Mouse (Mus musculus): ENCODE measurements around the gene Gimap4.

Gene Gimap4

GRCm38 (mm10) chr6:48704146-48704545 is 19.8 kb downstream of the Gimap4 start:
- no peak for DNase-seq

GRCm38 (mm10) chr6:48706130-48706529 is 21.8 kb downstream of the Gimap4 start:
- no peak for DNase-seq

DNA sequence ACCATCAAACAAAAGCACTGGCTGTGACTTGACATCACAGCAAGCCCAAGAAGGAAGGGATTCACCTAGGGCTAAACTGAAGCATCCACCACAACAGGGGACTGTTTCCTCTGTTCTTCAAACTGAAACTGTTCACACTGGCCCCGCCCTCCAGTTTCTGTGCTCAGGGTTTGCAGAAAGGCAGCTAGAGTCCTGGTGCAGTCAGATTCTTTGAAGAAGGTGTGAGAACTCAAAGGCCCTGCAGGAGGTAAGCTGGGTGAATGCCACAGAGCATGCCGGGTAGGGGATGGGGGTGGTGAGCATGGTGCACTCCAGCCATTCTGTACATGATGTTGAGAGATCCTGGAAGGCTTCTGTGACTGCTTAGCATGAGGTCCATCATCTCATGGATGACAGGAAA is 34.1 kb downstream of the Gimap4 start, which contains the start of the genes Gm28053 and Gimap7:
Gene Gm28053 (plus strand): TSS at position 153 of the 400 bp plus-strand sequence.
Gene Gimap7 (plus strand): TSS at position 167 of the 400 bp plus-strand sequence.
- DNase-seq: no peak

DNA sequence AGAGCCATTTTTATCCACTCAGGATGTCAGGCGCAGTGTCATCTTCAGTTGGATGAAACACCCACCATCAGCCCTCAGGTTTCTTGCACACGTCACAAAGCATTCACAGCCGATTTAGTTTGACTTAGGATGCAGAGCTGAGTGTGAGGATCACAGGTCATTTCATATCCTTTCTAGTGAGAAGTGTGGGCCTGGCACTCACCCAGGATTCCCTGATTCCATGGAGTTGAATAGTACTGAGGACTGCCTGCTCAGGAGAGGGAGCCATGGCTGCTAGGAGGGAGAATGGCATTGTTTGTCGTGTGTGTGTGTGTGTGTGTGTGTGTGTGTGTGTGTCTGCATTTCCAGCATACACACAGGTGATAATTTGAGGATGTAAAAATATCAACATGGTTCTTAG is 36.0 kb downstream of the Gimap4 start:
- DNase-seq: no peak

DNA sequence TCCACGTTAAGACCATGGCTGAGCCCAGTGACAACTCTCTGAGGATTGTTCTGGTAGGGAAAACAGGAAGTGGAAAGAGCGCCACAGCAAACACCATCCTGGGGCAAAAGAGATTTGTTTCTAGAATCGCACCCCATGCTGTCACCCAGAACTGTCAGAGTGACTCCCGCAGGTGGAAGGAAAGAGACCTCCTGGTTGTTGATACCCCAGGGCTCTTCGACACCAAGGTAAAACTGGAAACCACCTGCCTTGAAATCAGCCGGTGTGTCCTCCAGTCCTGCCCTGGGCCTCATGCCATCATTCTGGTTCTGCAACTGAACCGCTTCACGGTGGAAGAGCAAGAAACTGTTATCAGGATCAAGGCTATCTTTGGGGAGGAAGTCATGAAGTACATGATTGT is 39.1 kb downstream of the Gimap4 start:
- no peak for DNase-seq

DNA sequence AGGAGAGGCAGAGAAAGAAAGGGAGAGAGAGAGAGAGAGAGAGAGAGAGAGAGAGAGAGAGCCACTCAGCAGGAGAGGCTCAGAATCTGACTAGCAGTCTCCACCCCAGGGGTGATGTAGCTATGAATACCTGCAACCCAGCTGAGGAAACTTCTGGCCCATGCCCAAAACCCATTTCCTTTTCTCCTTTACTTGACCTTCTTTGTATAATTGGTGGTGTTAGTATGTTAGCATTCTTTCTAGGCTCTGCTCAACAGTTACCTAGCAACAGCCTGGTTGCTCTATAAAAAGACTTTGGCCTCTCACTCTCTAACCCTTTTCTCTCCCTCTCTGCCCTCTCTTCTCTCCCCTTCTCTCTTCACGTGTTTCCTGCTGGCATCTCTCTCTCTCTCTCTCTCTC is 41.1 kb downstream of the Gimap4 start:
- no peak for DNase-seq

GRCm38 (mm10) chr6:48727761-48728160 is 43.4 kb downstream of the Gimap4 start:
- DNase-seq: no peak

DNA sequence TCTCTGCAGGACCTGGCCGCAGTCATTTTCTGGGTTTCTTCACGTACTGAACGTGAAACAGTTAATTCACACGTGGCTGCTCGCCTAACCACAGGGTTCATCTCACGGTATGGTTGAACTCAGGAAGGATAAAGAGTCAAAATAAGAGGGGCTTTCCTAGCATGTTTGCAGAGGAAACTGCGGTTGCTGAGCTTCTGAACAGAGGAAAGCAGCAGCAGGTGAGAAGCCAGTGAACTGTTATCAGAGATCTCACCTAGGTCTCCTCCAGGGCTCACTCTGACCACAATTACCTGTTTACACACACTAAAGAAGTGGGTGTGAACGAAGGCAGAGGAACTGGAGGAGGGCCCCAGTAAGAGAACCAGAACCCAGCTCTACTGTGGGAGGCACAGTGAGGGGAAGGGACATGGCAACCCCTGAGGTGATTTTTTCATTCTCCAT is 48.5 kb downstream of the Gimap4 start:
- DNase-seq: no peak

DNA sequence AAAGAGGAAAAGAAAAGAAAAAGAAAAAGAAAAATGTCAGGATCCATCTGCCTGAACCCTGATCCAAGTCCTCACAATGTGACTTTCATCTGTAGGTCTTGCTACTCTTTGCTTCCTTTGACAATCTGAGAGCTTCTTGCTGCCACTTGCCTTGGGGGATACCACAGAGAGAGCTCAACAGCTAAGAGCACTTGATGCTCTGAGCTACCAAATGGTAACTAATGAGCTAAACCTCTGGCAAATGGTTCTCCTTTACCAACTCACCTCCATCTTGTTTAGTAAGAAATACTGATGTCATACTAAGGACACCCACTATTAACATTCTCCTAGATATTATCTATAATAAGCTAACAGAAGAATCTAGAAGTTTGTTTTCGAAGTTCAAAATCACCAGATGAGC is 49.3 kb downstream of the Gimap4 start:
- no peak for DNase-seq

DNA sequence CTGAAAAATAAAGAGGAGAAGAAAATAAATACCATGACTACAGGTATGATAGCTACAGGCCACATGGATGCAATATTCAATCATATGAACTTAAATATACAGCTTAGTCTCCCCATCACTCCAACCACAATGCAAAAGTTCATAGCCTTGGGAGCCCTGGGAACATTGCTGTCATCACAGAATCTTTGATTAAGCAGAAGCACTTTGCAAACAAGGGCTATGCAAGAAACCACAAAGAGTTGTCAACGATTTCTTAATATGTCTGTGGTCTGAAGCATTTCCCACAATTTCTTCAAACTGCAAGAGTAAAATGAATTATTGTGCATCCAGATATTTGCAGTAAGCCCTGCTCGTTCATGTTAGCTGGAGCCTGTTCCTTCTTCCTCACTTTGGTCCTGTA is 52.7 kb downstream of the Gimap4 start:
- no peak for DNase-seq

DNA sequence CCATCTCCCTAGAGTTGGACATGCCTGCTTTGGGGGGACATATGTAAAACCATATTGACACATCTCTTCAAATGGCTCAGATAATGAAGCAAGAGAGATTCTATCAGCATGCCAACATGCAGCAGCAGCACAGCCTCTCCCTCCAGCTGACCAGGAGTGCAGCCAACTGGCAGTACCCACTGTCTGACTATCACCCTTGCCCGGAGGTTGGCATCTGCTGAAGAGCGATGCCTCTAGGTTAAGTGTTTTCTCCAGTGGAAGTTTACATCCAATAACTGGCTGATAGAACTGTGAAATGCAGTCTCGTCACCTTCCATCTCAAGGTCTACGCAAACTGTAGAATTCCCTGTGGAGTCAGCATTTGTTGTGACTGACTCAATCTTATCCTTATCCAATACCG is 53.3 kb downstream of the Gimap4 start:
- DNase-seq: no peak

- no peak for DNase-seq
Observed at GRCm38 (mm10) chr6:48738961-48739779, 54.8 kb downstream of the Gimap4 start, which contains the start of gene Gimap1. Gene Gimap1, plus strand, starts transcription at chr6:48739054.

GRCm38 (mm10) chr6:48739780-48740055 is 55.4 kb downstream of the Gimap4 start:
- DNase-seq: no peak

GRCm38 (mm10) chr6:48740501-48741169 is 56.3 kb downstream of the Gimap4 start:
- DNase-seq: no peak

DNA sequence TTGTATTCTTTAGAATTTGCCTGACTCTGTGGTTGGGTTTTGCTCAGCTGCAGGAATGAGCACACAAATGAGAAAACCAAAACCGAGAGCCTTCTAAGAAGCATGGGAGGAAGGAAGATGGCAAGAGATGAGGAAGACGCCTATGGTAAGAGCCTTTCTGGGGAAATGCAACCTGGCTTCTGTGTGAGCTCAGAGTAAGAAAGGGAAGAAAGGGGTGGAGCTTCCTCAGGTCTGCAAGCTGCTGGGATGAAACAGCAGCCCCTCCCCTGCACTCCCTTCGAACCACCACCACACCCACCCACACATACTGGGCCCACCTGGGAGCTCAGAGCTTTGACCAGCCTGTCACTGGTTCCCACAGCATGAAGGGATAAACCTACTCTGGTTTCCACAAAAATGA is 56.9 kb downstream of the Gimap4 start:
- DNase-seq: no peak

All from cerebellum, adult 9-11 months (tissue).